8 mouse cellular contexts compared by ENCODE assay signal in genomic region chr9:45429951-45430697, GRCm38 (mm10). TPM values are rescaled to one million over a fixed set of nuclear protein-coding genes. Genes with fewer than 3 reads are reported as not detected.
A peak's percentile ranks its signal among the peaks of the same experiment; 100 is the strongest.
DNase-seq lines count a peak whose midpoint lies in the region; ATAC-seq lines count a peak whose summit lies in the region.
"Had no signal": no experiment of that assay in that cellular context is flagged by ENCODE, and none has a peak within 500 bp of the region (broad histone marks: within the 10 kb centered on the region; RNA-seq: fewer than 3 reads in every experiment).

No protein-coding gene starts in this region.

- WGBS in liver, embryonic 12.5 days (ENCODE audit: insufficient replicate concordance), result 4% methylated on average over 54 of the region's 54 CpGs
- 3% methylated on average over 37 of the region's 54 CpGs for WGBS in hindbrain, embryonic 11.5 days
- WGBS in liver, embryonic 13.5 days (ENCODE audit: insufficient replicate concordance), result 5% methylated on average over 50 of the region's 54 CpGs
- 3% methylated on average over 49 of the region's 54 CpGs for WGBS in stomach, embryonic 16.5 days

- peak overlapping the region; percentile 27 for H3K4me3 ChIP-seq in liver, embryonic 12.5 days
- H3K4me3 ChIP-seq in hindbrain, embryonic 11.5 days (ENCODE audit: low read depth, low read length), result peak overlapping the region; percentile 34
- no peak overlapping the region; the same call in 1 of the 2 replicates for H3K4me3 ChIP-seq in liver, embryonic 13.5 days (replicated peaks)
- H3K4me3 ChIP-seq in stomach, embryonic 16.5 days (replicated peaks; ENCODE audit: low read length), result peak overlapping the region; percentile 39

- DNase-seq in liver, result no peak
- peak; percentile 70 to 73 for DNase-seq in cerebellum, postnatal 36 days
- DNase-seq in hindbrain, embryonic 11.5 days (ENCODE audit: low spot score), result peak; percentile 52
- no peak for DNase-seq in liver, embryonic 13.5 days
- no peak for DNase-seq in gastrocnemius, postnatal 25 days

- no peaks in the 10 kb centered on the region for H3K36me3 ChIP-seq in liver, embryonic 12.5 days
- H3K36me3 ChIP-seq in hindbrain, embryonic 11.5 days (ENCODE audit: control insufficient read depth, insufficient read depth, low read length), result no peaks in the 10 kb centered on the region
- no peaks in the 10 kb centered on the region for H3K36me3 ChIP-seq in liver, embryonic 13.5 days
- H3K36me3 ChIP-seq in stomach, embryonic 16.5 days (ENCODE audit: control insufficient read depth, insufficient read depth, low read length), result no peaks in the 10 kb centered on the region

- H3K27me3 ChIP-seq in liver, embryonic 12.5 days (replicated peaks), result peaks cover 84% of the 10 kb centered on the region
- H3K27me3 ChIP-seq in hindbrain, embryonic 11.5 days (ENCODE audit: control insufficient read depth, insufficient read depth, low read length), result peaks cover 47% of the 10 kb centered on the region
- H3K27me3 ChIP-seq in liver, embryonic 13.5 days, result peaks cover 78% of the 10 kb centered on the region
- H3K27me3 ChIP-seq in stomach, embryonic 16.5 days (ENCODE audit: control insufficient read depth, insufficient read depth, low read length), result peaks cover 44% of the 10 kb centered on the region

- no peak for ATAC-seq in liver, embryonic 12.5 days
- ATAC-seq in hindbrain, embryonic 11.5 days (ENCODE audit: low FRiP score), result no peak
- ATAC-seq in liver, embryonic 13.5 days (ENCODE audit: low read depth), result no peak
- ATAC-seq in stomach, embryonic 16.5 days (ENCODE audit: insufficient read depth, low FRiP score), result no peak

- no peak overlapping the region for H3K27ac ChIP-seq in liver, embryonic 12.5 days
- no peak overlapping the region for H3K27ac ChIP-seq in hindbrain, embryonic 11.5 days (ENCODE audit: low read depth, low read length)
- H3K27ac ChIP-seq in liver, embryonic 13.5 days, result no peak overlapping the region
- H3K27ac ChIP-seq in stomach, embryonic 16.5 days (ENCODE audit: low read length), result no peak overlapping the region
- H3K27ac ChIP-seq: macrophage had no signal

- no peak overlapping the region for H3K9ac ChIP-seq in liver, embryonic 12.5 days
- peak overlapping the region; percentile 34; the same call in 1 of the 2 replicates for H3K9ac ChIP-seq in hindbrain, embryonic 11.5 days (ENCODE audit: low read depth, low read length)
- no peak overlapping the region for H3K9ac ChIP-seq in liver, embryonic 13.5 days
- 0 out of 2 replicates have a peak overlapping the region, but pooled peaks have one; percentile 27 for H3K9ac ChIP-seq in stomach, embryonic 16.5 days (ENCODE audit: low read length)

- 0 out of 2 replicates have a peak, but pooled peaks cover 7% of the 10 kb centered on the region for H3K4me1 ChIP-seq in liver, embryonic 12.5 days
- H3K4me1 ChIP-seq in hindbrain, embryonic 11.5 days (replicated peaks; ENCODE audit: control insufficient read depth, insufficient read depth, low read length), result peaks cover 3% of the 10 kb centered on the region; the same call in 1 of the 2 replicates
- no peaks in the 10 kb centered on the region; the same call in 1 of the 2 replicates for H3K4me1 ChIP-seq in liver, embryonic 13.5 days (replicated peaks)
- peaks cover 3% of the 10 kb centered on the region; the same call in 1 of the 2 replicates for H3K4me1 ChIP-seq in stomach, embryonic 16.5 days (ENCODE audit: control insufficient read depth, insufficient read depth, low read length)

- no peaks in the 10 kb centered on the region for H3K9me3 ChIP-seq in liver, embryonic 12.5 days (replicated peaks)
- H3K9me3 ChIP-seq in hindbrain, embryonic 11.5 days (ENCODE audit: control insufficient read depth, low read length), result no peaks in the 10 kb centered on the region
- no peaks in the 10 kb centered on the region for H3K9me3 ChIP-seq in liver, embryonic 13.5 days (replicated peaks)
- H3K9me3 ChIP-seq in stomach, embryonic 16.5 days (replicated peaks; ENCODE audit: control insufficient read depth, low read length), result no peaks in the 10 kb centered on the region

- H3K4me2 ChIP-seq in liver, embryonic 12.5 days, result peak overlapping the region; percentile 51
- peak overlapping the region; percentile 54 for H3K4me2 ChIP-seq in hindbrain, embryonic 11.5 days (replicated peaks; ENCODE audit: low read depth, low read length)
- peak overlapping the region; percentile 32 for H3K4me2 ChIP-seq in liver, embryonic 13.5 days
- peak overlapping the region; percentile 54 for H3K4me2 ChIP-seq in stomach, embryonic 16.5 days (ENCODE audit: low read depth, low read length)

RNA-seq across cellular contexts. Expression of gene Dscaml1, which starts 3.7 kb away (rescaled TPM):
- not detected in 2 replicates for polyA plus RNA-seq in liver, embryonic 12.5 days (2016; fragmentation: Nextera tagmentation; extraction: Ambion mirVana)
- 0.52 and 0.80 TPM in 2 replicates for polyA plus RNA-seq in hindbrain, embryonic 11.5 days (2014; fragmentation: Nextera tagmentation; extraction: Ambion mirVana)
- polyA plus RNA-seq in liver, embryonic 13.5 days (2015; fragmentation: Nextera tagmentation; extraction: Ambion mirVana), result 0.02 TPM in 1 of 2 replicates, not detected in the other
- polyA plus RNA-seq in stomach, embryonic 16.5 days (2015; fragmentation: Nextera tagmentation; extraction: Ambion mirVana), result 0.30 and 0.35 TPM in 2 replicates
- not detected for total RNA-seq in gastrocnemius, postnatal 25 days (2021)

RNA-seq across cellular contexts. Expression of gene Fxyd2, which starts 30.7 kb away (rescaled TPM):
- 1.2 and 1.5 TPM in 2 replicates for polyA plus RNA-seq in liver, embryonic 12.5 days (2016; fragmentation: Nextera tagmentation; extraction: Ambion mirVana)
- 1.0 and 1.5 TPM in 2 replicates for polyA plus RNA-seq in hindbrain, embryonic 11.5 days (2014; fragmentation: Nextera tagmentation; extraction: Ambion mirVana)
- polyA plus RNA-seq in liver, embryonic 13.5 days (2015; fragmentation: Nextera tagmentation; extraction: Ambion mirVana), result 0.61 and 0.65 TPM in 2 replicates
- polyA plus RNA-seq in stomach, embryonic 16.5 days (2015; fragmentation: Nextera tagmentation; extraction: Ambion mirVana), result 2.0 and 2.5 TPM in 2 replicates
- 1 to 10 TPM; 1.4 to 2.0 TPM for total RNA-seq in gastrocnemius, postnatal 25 days (2021)

Comparison
In these comparisons a context has a peak if more than half of its experiments do, and no peak if none do; other contexts are left out.
1. H3K9ac ChIP-seq: peak in hindbrain, embryonic 11.5 days (single experiment) and stomach, embryonic 16.5 days (single experiment); none in liver, embryonic 12.5 days (single experiment) and liver, embryonic 13.5 days (single experiment).
2. DNase-seq: peak in cerebellum, postnatal 36 days (2 of 2) and hindbrain, embryonic 11.5 days (single experiment); none in liver (single experiment), liver, embryonic 13.5 days (single experiment) and gastrocnemius, postnatal 25 days (single experiment).
3. Peak in every context shown above with its lines, with median percentiles within 50 percentile points of each other: H3K4me2 ChIP-seq.